Mouse (Mus musculus): ENCODE data around the gene Tbk1.

Gene Tbk1

GRCm38 (mm10) chr10:121499063-121499462, 87.5 kb downstream of the Tbk1 start:
- no peak for DNase-seq (ENCODE audit: extremely low spot score, low spot score)

- no peak for DNase-seq (ENCODE audit: extremely low spot score, low spot score)
Observed at GRCm38 (mm10) chr10:121498481-121498904, 88.1 kb downstream of the Tbk1 start.

GRCm38 (mm10) chr10:121497968-121498367, 88.6 kb downstream of the Tbk1 start:
- DNase-seq (ENCODE audit: extremely low spot score, low spot score) = no peak

- DNase-seq (ENCODE audit: extremely low spot score, low spot score) = no peak
Observed at GRCm38 (mm10) chr10:121496616-121497015, 90.0 kb downstream of the Tbk1 start.

All from neural tube, embryonic 10.5 days (tissue).